Mouse (Mus musculus): ENCODE measurements around the gene Actb.
A peak's percentile ranks its signal among the peaks of the same experiment; 100 is the strongest.
"Not testable (repeated sequence)": the region's sequence is repeated elsewhere in the genome, so short reads cannot be mapped to it uniquely, and the experiment has no call there.

Gene Actb

DNA sequence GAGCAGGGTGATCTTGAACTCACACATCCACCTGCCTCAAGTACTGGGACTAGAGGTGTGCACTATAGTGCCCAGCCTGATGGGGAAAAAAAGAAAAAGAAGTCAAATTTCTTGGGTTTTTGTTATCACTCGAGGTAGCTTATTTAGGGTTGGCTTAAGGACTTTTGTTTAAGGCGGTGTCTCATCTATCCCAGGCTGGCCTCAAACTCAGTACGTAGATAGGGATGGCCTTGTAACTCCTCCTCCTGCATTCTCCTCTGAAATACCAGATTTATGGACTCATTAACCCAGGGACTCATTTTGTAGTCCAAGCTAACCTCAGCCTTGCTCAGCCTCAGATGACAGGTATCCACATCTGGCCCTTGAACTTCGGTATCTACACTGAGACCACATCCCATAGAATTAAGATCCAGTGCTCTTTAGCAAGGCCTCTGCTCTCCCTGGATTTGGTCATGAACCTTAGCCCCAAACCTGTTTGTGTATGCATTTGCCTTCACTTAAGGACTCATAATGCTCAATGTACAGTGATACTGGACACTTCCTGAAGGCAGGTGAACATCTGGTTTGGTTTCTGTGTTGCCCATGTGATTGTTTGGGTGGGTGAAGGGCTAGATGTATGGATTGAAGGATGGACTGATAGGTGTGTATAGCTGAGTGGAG is 4.6 kb downstream of the Actb start:
- no peak for DNase-seq (ENCODE audit: low spot score)

DNA sequence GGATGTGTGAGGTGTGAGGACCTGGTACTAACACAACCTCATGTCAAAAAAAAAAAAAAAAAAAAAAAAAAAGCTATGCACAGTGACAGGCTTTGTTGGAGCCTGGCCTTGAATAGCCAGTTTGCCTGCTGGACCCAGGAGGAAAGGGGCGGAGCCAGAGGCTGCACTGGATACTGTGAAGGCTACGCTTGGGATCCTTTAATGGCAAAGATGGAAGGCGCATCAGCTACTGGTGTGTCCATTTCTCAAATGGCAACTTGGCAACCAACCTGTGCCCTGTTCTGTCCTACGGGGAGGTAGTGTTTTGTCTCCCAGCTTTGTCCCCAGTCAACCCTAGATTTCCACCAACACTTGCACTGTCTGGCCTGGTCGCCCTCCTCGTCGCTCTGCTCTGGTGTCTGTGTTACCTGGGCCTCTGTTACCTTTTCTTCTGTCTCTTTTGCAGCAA is 5.2 kb downstream of the Actb start:
- no peak for DNase-seq (ENCODE audit: low spot score)

DNA sequence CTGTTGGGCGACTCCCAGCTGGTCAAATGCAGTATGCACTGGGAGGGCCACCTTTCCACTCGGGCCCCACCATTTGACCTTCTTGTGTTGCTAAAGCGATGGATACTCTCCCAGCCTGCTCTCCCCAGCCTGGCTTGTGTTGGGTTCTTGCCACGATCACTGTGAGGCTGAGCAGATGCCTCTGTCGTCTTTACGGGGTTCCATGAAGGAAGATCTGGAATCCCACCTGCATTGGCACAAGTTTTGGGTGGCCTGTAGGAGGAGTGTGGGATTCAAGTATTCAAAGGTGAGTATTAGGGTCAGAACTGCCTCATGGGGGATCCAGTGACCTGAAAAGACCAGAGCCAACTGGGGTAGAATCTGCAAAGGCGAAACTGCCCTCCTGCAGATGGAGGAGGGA is 5.9 kb downstream of the Actb start:
- DNase-seq (ENCODE audit: low spot score), result no peak

DNA sequence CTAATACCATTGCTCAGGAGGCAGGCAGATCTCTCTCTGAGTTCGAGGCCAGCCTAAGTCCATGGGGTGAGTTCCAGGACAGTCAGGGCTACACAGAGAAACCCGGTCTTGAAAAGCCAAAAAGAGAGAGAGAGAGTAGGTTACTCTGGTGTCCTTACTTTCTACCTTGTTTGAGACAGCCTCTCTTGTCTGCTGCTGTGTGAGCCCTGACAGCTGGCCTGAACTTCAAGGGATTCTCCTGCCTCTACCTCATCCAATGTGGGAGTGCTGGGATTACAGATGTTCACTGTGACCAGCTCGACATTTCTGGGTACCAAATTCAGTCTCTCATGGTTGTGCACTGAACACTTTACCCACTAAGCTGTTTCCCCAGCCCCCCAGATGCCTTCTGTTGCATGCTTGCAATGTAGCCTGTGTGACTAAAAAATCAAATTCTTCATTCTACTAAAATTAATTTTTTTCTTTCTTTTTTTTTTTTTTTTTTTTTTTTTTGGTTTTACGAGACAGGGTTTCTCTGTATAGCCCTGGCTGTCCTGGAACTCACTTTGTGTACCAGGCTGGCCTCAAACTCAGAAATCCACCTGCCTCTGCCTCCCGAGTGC is 6.5 kb downstream of the Actb start:
- DNase-seq (ENCODE audit: low spot score), result no peak

DNA sequence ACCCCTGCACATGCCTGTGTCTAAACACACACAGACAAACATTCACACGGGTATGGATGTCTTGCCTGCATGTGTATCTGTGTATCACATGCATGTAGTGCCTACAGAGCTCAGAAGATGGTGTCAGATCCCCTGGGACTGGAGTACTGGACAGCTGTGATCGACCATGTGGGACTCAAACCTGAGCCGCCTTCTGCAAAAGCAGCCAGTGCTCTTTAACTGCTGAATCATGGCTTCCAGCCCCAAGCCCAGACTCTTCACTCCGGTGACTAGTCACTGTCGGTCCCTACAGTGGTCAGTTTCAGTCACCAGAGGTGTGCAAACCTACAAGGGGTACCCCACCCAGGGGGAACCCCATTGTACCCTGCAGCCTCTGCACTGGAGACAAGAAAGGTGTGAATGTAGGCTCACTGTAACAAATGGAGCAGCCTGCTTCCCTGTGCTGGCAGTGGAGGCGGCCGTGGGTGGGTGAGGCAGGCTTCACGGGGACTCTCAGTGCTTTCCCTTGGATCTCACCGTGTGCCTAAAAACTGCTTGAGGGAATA is 7.4 kb downstream of the Actb start:
- peak; percentile 69 for DNase-seq (ENCODE audit: low spot score)

DNA sequence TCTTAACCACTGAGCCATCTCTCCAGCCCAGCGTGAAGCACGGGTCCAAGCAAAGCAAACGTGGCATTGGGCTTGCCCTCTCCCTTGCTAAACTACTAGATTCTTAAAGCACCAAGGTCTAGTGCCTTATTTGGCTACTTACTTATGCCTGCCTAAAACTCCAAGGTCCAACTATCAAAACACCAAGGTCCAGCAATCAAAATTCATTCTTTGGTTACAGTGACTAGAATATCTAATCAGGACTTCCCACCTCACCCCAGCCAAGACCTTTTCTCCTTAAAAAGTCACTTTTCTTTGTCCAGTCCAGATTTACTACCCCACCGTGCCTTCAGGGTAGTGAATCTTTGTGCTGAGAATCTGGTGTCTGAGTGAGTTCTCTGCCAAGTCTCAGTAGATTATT is 8.2 kb downstream of the Actb start:
- no peak for DNase-seq (ENCODE audit: low spot score)

DNA sequence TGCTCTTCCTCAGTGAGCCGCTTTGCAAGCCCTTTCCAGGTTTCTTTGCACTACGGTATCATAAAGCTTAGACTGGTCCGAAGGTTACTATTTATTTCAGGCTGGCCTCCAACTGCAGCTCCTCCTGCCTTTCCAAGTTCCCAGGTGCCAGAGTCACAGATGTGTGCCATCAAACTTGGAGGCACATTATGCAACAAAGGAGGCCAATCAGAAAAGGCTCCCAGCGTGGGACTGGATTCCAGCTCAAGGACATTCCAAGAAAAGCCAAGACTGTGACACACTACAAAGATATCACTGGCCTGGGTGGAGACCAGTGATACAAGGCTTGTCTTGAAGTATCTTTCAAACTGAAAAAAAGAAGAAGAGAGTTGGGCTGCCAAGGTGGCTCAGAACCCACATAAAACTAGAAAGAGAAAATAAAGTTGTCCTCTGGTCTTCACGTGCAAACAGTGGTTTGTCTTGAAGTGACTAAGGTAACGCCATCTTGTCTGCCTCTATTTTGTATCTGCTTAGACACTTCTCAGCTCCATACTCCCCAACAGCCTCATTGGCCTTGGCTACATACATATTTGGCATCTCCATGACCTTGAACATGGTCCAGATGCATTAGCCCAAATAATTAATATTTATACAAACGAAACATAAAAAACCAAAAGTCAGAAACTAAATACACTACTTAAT is 8.8 kb downstream of the Actb start:
- no peak for DNase-seq (ENCODE audit: low spot score)

DNA sequence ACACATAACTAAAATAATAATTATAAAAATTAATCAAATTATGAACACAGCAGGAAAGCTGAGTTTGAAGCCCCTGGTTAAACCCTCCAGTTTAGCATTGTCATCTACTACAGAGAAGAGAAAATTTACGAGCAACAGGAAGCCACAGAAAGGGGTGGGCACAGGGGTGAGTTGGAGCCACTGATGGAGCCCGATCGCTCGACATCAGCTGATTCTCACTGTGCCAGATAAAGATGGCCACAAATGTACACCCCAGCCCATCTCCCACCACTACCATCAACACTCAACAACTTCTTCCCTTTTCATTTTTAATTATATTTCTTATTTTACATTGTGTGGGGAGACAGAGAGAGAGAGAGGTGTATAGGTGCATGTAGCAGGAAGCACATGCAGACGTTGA is 9.8 kb downstream of the Actb start:
- no peak for DNase-seq (ENCODE audit: low spot score)

DNA sequence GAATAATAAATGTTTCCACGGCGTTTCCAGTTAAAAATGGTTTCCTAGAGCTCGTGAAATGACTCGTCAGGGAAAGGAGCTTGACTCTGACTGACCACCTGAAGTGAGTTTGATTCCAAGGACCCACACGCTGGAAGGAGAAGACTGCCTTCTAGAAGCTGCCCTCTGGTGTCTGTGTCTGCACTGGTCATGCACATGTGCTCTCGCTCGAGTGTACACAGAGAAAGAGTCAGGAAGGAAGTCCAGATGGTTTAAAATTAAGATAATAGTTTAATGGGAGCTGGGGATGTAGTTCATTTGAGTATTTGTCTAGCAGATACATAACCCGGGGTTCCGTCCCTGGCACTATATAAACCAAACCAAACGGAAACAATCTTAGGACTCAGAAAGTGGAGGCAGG is 10.4 kb downstream of the Actb start:
- DNase-seq (ENCODE audit: low spot score), result no peak

DNA sequence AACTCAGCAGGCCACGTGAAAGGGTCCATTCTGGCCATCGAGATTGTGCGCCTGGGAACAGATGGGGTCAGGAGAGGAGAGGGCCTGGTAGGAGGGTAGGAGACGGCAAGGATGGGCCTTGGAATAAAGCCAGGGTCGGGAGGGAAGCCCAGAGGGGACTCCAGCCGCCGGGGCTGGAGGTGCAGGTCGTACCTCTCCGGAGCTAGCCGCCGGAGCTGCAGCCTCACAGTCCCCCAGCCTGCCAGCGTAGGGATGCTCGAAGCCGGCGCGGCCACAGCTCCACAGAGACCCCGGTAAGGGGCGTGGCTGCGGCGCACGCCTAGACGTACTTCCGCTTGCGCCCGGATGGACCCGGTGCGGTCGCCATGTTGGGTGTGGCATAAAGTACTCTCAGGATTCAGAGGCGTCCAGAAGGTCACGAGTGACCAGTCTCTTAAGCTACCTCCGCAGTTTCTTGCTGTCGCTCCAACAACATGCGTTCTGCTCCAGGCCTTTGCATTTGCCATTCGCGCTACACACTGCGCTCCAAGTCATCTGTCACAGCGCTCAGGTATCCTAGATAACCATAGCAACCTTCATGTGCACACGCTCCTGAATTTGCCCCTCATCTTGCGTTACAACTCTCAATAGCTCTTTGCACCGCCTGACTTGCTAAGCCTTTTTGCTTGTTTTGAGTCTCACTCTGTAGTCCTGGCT is 11.5 kb downstream of the Actb start, which contains the start of gene Fbxl18:
TSS of gene Fbxl18 (minus strand) at position 504 of the 696 bp plus-strand sequence.
- peak; percentile 91 for DNase-seq (ENCODE audit: low spot score)

DNA sequence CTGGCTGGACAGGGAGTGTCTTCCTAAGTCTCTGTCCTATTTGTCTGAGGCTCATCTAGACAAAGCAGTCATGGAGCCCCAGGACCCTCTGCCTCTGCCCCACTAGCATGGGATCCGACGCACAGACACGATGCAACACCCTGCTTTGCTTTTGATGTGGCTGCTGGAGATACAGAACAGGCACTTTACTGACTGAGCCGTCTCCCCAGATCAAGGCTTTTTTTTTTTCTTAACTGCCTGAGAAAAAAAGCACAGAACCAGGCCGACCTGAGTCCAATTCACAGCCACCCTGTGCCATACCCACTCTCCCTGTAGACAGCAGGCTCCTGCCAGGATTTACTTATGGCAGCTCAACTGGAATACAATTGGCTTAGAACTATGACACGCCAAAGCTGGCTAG is 15.2 kb downstream of the Actb start:
- no peak for DNase-seq (ENCODE audit: low spot score)

DNA sequence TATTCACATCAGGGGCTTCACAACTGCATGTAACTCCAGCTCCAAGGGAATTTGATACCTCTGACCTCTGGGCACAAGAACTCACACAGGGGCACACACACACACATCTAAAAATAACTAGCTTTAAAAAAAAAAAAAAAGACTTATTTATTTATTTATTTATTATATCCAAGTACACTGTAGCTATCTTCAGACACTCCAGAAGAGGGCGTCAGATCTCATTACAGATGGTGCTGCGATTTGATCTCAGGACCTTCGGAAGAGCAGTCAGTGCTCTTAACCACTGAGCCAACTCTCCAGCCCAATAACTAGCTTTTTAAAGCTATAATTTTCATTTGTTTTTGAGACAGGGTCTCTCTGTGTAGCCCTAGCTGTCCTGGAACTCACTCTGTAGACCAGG is 19.0 kb downstream of the Actb start:
- not testable (repeated sequence) for DNase-seq (ENCODE audit: low spot score)

DNA sequence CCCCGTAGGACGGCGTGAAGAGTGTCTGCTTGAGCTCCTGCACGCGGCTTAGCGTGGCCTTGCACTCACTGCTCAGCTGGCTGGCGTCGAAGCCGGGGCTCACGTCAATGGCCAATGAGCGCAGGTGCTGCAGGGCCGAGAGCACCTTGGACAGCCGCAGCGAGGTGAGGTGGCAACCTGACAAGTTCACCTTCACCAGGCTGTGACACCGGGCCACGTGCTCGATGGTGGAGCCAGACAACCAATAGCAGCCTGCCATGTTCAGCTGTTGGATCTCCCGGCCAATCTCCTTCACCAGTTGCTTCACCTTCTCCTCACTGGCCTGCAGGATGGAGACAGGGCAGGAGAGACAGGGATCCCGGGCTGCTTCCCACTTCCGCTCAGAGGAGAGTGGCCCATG is 19.8 kb downstream of the Actb start:
- DNase-seq (ENCODE audit: low spot score), result no peak

DNA sequence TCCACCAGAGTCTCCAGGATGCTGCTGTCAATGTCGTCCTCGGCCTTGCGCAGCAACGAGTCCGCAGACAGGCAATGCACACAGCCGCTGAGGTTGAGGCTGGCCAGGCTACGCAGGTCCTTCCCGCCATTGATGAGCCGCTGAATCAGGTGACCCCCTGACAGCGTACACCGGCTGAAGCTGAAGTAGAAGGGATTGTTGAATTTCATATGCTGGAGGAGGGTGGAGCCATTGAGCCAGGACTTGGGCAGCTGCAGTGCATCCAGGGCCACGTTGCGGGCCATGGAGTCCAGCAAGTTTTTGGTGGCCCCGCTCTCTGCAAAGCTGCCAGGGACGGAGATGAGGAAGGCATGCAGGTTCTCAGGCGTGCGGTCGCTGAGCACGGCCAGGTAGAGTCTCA is 20.4 kb downstream of the Actb start:
- DNase-seq (ENCODE audit: low spot score), result no peak

DNA sequence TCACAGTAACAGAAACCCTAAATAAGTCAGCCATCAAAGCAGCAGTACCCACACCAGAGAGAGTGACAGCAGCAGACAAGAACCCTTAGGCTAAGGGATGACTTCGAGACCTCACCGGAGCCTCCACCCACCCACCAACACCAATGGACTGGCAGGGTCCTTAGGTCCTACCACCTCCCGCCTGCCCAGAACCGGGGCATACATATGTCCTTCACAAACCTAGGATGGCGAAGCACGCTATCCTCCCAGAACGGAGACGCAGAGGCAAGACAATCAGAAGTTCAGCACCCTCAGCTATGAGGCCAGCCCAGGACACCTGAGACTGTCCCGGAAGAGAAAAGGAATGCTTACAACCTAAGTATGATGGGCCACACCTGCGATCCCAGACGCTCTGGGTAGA is 24.1 kb downstream of the Actb start:
- DNase-seq (ENCODE audit: low spot score), result no peak

DNA sequence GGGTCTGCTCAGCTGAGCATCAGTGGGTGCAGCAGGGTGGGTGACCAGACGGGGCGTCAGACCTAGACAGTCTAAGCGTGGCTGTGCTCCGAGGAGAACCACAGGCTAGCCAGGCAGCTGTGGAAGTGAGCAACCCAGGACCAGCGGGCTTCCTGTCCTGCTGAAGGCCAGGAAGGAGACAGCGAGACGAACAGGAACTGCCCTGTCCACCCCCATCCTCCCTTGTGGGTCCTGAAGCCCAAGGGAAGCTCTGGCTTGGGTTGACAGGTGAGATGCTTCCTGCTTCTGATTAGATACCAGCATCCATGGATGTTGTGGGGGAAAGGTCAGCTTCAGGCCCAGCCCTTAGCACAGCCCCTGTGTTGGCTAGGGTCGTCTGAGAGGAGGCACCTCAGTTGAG is 24.6 kb downstream of the Actb start:
- no peak for DNase-seq (ENCODE audit: low spot score)

DNA sequence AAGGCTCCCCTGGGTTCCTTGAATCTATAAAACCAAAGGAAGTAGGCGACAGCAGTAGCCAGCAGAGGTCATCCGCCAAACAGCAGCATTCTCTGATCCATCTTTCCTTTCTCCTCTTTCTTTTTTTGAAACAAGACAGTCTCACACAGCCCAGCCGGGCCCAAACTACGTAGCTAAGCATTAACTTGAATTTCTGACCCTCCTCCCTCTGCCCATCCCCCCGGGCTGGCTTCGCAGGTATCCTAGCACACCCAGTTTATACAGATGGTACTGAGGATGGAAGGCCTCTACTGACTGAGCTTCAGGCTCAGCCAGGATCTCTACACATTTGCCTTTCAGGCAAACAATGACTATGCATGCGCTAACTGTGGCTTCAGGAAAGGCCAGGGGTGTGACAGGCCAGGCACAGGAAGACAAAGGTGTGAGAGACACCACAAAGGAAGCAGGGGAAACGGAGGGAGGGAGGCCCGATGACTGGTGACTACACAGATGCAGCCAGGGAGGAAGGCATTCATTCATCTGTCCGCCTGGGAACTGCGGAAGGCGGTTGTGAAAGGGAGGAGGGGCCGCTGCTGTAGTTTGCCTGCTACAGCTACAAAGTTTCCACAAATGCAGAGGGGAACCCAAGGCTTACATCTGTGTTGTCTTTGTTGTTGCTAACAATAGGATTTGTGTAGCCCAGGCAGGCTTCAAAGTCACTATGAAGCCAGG is 25.6 kb downstream of the Actb start:
- DNase-seq (ENCODE audit: low spot score), result no peak

DNA sequence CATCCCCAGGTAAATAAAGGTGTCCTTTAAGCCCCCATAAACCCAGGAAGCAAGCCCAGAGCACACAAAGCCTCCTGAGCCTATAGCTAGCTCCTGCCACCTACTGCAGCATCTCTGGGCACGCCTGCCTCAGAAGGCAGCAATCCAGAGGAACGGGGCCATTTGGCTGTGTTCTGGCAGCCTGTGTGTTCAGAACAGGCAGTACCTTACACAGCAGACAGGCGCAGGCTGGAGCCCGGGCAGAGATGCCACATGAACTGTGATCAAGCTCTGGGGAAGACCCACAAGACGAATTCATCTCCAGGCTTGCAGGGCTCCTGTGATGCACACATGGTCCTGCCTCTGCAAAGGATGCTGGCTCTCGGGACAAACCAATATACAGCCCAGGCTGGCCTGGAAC is 26.3 kb downstream of the Actb start:
- peak; percentile 84 for DNase-seq (ENCODE audit: low spot score)

DNA sequence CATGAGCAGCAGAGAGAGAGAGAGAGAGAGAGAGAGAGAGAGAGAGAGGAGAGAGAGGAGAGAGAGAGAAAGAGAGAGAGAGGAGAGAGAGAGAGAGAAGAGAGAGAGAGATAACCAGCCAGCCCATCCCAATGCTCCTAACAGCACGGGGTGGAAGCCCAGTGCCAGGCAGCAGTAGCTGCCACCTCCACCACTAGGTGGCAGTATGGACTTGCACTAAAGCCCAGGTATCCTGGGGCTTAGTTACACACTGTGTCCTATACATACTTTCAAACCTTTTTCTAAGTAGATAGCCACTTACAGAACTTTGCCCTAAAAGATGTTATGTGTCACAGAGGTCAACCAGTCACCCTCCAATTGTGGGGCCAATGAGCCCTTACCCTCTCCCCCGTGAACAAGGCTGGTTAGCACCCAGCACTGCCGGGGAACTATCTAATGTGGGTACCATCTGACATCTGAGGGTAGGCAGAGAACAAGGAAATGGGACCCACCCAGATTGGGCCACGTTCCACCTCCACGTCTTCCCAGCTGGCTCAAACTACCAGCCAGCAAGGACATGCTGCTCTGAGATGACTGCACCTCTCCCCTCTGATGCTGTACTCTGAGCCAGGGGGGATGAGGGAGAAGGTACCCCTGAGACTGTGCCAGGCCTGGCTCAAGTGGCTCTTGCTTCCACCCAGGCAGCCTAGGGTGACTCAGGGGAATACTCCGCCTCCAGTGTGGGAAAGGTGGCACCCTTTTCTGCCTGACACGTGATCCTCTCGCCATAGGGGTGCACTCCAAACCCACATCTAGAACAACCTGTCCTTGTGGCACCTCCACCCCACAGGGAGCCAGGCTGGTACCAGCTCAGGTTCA is 27.0 kb downstream of the Actb start:
- DNase-seq (ENCODE audit: low spot score), result peak; percentile 92

DNA sequence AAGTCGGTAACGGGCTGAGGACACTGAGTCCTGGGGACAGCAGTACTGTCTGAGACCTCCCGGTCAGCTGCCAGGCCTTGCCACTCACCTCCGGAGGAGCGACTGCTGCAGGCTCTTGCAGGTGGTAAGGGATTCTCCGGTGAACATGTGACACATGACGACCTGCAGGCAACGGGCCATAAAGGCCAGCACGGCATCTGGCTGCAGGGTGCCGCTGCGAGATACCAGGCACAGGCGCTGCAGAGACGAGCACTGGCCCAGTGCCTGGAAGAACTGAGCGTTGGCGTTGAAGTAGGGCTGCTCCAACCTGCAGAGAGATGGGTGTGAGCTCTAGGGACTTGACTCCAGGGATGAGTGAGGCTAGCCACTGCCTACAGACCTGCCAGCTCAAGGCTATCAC is 28.0 kb downstream of the Actb start:
- DNase-seq (ENCODE audit: low spot score), result no peak

Data from layer of hippocampus, adult 11-12 months (tissue).